Mouse (Mus musculus) adrenal gland, postnatal 36 days (tissue): Measurements from ENCODE around the gene Cmtm8. TPM values are rescaled to one million over a fixed set of nuclear protein-coding genes. Genes with fewer than 3 reads are reported as not detected.

Experiments used
- DNase-seq, 2 experiments: peaks; one replicate each; pipeline ENCODE4 v3.0.0; 2021; ENCODE audit warnings: mixed read lengths in 1 of 2
- total RNA-seq, 2 experiments: library from RNA; stranded (reverse); gene quantifications; 2 replicates each; pipeline ENCODE4 v1.2.3; 2021

Cmtm8 gene
- total RNA-seq, 2 experiments from 2014 or later, result 5.7 to 6.9 TPM

DNA sequence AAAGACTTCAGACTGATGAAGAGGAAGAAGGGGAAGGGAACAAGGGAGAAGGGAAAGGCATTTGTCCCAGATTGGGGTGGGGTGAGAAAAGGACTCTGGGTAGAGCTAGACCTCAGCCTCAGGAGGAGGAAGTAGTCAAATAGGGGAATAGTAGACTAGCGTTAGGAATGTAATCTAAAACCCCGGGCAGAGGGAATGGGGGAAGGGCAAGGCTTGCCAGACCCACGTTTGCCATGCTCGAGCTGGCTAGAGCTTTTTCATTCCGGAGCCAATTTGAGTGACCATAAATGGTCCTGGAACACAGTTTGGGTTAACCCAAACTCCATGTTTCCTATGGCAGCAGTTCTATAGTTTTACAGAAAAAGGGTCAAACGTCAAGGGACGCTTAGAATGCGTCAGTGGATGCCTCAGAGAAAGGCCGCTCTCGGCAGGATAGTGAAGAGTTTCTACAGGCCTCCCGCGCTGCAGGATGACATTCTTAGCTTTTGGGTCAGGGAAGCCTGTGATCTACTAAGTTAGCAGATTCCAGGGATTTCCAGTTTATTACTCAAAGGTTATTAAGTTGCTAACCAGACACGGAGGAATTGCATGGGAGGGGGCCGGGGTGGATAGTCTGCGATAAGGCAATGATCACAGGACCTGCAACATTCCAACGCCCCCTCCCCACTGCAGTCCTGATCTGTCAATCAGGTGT is 58.4 kb downstream of the Cmtm8 start:
- DNase-seq, result no peak

DNA sequence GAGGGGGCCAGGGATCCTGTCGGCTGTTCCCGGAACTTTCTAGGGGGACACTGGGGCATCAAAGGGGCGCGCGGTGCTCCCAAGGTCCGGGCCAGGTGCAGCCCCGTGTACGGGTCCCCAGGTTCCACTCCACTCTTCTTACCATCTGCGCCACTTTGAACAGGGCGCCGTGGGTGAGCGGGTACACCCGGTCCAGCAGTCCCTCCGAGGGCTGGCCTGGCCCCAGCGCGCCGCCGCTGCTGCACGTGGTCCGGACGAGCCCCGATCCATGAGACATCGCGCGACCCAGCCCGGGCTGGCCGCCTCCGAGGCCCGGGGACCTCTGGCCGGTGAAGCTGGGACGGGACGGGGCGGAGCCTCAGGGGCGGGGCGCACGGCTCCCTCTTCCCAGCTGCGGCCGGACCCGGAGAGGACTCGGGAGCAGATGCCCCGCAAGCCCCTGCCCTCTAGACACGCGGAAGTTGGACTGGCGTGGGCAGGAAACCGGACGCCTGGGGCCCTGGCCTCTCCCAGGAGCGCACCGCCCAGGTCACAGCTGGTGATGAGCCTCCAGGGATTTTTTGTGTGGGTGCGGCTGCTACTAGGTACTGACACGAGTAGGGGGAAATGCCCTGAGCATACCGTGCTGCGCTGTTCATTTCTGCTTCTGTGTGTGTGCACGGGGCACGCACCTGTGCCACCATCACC is 62.3 kb downstream of the Cmtm8 start, which contains the start of gene Cmtm7:
TSS of gene Cmtm7 (minus strand) at position 331 of the 687 bp plus-strand sequence.
- DNase-seq, result peak; percentile 90 to 94

DNA sequence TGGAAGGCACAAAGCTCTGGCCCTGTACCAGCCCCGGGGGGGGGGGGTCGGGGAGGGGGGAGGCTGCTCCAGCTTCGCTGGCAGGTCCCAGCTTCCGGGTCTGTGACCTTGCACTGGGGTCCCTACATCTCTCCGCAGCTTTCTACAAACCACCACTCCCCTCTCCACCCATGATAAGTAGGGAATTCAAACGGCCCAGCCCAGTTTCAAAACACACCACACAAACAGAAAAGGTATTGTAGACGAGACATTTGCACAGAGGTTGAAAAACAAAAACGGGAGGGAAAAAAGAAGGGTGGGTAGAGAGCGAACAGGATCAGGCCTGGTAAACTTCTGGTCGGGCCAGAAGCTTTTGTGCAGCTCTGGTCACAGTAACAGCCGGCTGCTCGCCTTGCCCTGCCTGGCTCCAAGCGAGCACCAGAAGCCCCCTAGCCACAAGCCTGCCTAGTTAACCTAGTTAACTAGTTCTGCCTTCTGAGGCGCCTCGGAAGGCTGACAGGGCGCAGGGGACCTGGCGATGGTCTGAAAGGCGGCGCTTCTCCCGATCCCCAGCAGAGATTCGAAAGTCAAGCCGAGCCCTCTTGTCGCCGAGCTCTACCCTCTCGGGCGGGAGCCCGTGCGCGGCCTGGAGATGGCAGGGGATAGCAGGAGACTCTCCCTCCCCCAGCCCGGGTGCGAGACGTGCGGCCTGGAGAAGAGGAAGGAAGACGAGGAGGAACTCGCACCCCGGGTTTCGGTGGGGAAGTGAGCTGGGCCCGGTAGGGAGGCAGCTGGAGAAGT is 63.0 kb downstream of the Cmtm8 start:
- DNase-seq, result peak; percentile 67 to 77

DNA sequence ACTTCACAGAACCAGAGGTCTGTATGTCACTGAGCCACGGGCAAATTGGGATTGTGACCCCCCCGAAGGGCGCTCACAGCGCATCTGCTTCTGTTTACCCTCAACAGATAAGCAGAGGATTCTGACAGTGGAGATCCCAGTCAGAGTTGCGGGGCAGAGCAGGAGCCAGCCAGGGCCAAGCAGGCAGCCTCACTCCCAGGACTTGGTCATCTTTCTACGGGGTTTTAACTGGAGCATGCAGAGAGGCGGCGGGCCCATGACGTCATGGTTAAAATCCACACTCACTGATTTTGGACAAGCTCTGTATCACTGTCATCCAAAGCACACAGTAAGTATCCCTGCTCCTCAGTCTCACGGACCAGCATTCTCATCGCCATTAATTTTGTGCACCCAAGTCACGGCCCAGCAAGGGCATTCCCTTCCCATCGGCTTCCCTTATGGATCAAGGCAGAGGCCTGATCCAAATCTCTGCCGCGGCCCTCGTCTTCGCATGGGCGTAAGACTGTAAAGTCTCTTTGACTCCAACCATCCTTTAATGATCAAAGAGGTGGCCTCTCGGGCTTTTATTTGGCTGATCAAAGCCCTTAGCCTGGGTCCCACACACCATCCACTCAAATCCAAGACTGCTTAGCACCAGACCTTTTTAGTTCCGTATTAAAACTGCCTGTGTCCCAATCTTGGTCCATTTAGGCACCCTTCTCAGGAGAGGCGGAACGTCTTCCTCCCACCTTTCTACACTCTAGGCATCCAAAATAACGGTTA is 63.8 kb downstream of the Cmtm8 start:
- peak in 1 of 2 experiments; percentile 31 for DNase-seq

DNA sequence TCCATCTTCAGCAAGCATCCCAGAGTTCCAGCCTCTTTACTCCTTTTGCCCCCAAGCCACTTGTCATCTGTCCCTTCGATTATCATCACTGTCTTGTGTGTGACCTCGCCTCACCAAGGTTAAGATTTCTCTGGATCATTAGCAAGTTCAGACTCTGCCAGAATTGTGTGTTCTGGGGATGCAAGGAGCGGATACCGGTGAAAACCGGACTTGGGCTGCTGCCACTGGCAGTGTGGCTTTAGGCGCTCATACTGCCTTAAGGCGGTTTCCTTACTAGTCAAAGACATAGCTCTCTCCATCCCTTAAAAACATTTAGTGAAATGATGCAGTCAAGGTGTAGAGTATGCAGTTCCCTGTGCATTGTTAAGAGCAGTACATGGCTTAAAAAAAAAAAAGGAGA is 65.1 kb downstream of the Cmtm8 start:
- no peak for DNase-seq

DNA sequence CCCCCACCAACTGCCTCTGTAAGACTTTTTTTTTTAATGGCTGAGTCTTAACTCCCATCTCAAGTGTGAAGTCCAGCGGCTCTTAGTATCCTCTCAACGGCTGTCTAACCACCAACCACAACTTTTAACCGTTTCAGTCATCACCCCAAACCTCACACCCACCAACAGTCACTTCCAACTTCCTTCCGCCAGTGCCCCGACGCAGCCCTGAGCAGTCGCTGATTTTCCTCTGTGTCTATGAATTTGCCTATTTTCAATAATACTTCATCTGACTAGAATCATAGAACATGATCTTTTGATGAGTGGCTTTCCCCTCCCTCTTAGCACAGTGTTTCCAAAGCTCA is 65.9 kb downstream of the Cmtm8 start:
- DNase-seq, result no peak

DNA sequence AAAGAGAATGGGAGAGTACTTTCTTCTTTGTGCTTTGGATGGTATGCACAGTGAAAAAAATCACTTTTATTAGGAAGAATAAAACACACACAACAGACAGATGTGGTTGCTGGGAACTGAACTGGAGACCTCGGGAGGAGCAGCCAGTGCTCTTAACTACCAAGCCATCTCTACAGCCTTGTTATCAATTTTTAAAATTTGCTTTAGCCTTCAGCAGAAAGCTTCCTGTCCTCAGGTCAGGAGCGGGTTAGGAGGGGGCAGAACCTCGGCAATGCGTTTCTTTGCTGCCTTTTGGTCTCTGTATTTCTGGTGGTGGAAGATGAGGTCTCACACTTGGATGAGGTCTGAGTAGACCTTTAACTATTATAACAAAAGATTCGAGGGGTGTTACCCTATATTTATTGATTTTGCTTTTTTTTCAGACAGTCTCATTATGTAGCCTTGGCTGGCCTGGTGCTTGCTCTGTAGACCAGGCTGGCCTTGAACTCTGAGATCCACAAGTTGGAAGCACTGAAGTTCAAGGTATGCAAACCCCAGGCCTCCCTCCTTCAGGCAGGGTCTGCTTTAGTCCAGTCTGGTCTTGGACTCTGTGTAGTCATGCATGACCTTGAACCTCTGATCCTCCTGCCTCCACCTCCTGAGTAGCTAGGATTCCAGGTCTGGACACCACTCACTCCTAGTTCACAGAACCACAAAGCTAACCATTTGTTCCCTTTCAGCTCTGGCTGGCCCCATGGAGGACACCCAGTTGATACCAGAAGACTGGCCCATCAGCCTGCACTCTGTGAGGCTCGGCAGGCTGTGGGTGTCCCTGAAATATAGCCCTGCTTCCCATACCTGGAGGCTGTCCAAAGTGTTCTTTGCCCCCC is 66.5 kb downstream of the Cmtm8 start:
- no peak for DNase-seq

DNA sequence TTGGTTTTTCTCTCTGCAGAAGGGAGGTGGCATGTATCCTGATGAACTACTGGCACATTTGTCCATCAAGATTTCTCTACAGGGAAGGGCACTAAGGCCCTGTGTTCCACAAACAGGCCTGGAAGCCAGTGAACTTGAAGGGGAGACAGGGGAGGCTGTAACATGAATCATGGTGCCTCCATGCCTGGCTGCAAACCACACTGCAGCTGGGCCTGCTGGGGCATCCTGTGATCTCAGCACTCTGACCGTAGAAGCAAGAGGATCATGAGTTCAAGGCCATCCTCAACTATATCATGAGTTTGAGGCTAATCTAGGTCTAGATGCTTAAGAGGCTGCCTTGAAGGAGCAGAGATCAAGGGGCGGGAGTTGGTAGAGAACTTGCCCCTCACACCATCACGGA is 67.6 kb downstream of the Cmtm8 start:
- DNase-seq, result no peak

DNA sequence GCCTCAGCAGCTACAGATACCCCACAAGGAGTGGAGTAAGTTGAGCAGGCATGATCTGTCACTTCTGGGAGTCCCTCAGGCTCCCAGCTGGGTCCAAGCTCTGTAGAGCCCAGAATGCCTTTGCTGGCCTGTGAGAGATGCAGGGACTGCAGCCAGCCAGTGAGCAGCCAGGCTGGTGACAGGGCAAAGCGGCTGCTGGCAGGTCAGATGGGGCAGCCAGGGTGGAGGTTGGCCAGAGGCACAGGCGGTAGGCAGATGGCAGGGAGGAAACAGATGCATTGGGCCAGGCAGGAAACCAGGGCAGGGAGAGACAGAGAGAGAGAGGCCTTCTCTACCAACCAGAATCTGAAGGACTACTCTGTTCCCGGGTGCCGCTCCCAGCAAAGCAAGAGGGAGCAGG is 68.7 kb downstream of the Cmtm8 start:
- peak; percentile 37 to 40 for DNase-seq

DNA sequence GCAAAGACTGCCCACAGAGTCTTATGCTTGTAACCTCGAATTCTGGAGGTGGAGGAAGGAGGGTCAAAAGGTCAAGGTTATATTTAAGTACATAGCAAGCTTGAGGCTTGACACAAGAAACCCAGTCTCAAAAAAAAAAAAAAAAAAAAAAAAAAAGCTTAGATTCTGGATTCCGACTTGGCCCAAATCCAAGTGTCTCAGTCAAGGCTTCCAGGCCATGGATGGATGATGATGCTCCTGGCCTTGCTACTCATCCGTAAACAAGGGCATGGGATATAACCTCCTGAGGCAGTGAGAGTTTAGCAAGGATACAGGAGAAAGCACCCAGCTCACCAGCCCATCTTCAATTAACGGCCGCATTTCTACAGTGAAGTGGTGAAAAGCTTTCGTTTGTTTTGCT is 69.3 kb downstream of the Cmtm8 start:
- DNase-seq, result no peak

DNA sequence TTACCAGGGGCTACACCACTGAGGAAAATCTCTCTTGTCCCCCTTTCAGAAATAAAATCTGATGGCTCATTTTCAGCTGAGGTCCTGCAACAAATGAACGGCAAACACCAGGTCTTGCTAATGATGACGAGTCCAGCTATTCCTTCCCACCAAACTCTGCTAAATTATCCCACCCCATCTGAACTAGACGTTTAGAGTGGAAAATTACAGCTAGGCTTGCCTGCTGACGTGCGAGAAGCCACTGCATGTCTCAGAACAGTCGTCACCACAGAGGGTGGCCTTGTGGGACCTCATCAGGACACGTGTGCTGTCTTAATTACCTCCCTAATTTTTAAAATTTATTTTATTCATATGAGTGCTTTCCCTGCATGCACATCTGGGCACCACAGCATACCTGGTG is 72.4 kb downstream of the Cmtm8 start:
- no peak for DNase-seq

DNA sequence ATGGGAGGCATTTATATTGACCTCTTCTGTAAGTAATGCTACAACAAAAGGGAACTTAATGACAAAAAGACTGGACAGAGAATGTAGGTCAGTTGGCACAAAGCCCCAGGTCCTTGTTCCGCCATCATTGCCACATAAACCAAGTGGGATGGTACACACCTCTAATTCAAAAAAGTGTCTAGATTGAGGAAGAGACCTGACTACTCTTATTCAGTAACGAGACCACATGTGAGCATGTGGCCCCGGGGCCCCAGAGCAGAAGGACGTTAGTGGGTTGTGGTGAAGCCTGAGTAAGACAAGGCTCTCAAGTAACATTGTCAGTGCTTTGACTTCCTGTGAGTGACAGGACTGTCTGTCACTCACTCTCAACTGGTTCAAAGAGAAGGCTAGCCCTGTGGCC is 73.7 kb downstream of the Cmtm8 start:
- DNase-seq, result no peak

DNA sequence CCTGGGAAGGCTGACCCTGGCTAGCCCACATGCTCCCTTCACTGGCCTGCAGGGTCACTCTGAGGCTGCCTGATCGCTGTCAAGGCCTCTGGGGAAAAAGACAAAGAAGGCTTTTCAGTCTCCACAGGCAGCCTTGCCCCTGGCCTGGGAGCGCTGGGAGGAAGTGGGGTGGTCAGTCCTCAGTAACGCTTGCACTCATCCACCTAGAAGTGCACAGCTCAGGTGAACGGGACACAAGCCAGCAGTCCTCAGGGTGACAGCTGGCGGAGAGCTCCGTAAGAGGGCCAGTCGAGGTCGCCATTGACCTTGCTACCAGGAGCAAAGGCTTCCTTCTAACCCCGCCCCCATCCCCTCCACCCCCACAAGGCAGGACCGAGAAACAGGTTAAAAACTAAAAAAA is 75.9 kb downstream of the Cmtm8 start:
- DNase-seq, result peak in 1 of 2 experiments; percentile 26

DNA sequence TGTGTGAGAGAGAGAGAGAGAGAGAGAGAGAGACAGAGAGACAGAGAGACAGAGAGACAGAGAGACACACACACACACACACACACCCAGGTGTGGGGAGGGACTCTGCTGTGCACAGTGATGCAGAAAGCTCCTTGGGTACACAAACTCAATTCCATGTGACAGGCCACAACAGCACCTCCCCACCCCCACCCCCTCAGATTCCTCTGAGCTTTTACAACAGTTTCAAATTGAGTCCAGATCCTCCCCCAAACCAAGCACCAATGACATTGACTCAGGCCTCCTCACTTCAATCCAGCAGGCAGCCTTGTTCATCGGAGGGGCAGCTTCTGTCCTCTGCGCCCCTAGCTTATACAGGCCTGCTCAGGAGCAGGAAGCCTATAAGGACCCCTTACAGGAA is 76.4 kb downstream of the Cmtm8 start:
- DNase-seq, result no peak

DNA sequence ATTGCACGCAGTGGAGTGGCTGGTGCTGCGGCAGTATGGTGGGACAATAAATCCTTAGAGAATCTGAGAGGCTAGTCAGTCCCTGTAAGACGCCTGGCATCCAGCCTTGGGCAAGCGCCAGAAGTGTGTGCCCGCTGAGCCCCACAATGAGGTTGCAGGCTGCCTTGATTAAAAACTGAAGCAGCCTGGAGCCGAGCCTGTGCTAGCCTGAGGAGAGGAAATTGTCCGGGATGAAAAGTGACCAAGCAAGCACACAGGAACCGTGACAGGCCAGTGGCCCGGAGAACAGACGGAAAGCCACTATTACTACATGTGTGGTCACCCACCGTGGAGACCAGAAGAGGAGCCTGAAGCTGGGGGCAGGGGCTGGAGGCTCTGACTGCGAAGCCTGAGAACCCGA is 76.9 kb downstream of the Cmtm8 start:
- peak; percentile 77 to 78 for DNase-seq

DNA sequence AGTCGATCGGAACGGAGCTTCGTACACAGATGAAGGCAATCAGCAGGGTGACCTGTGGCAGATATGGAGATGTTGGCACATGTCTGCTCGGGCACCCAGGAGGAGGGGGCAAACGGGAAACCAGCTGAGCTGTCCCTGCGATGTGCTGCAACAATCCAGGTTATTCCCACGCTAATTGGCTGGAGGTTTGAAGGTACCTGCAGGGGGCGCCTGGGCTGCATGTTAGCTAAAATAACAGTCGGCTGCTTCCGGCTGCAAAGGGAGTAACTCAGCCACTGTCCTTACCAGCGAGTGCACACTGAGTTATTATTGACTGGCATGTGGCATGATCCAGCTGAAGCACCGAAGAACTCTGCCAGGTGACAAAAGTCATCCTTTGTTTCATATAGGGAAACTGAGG is 80.6 kb downstream of the Cmtm8 start:
- DNase-seq, result peak in 1 of 2 experiments; percentile 62

DNA sequence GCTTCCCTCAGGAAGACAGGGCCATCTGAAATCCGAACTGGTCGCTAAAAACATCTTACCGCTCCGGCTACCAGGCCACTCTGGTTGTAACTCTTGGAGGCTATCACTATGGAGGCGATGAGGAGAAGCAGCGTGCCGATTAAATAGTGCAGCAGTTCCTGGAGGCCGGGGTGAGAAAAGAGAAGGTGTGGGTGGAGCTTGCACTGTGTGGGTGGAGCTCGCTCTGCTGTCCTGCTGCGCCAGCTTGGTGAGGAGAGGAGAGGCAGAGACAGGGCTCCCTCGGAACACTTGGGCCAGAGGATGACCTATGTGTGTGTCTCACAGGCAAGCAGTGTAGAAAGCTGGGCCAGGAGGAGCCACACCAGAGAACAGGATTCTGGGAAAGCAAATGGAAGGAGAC is 82.1 kb downstream of the Cmtm8 start:
- DNase-seq, result no peak

DNA sequence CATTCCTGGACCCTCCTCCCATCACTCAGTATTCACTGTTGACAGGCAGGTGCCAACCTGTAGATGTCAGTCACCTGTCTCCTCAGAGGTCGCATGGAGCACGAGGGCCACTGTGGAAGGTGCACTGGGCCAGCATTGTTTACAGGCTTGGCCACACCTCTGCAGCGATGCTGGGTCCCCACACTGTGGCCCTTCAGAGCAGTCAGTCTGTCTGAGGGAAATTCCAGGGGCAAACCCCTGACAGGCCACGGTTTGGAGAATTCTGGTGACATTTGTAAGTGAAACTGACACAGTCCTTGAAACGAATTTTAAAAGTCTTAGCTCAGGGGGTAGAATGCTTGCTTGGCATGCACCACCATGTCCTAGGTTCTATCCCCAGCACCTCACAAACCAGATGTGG is 83.6 kb downstream of the Cmtm8 start:
- DNase-seq, result no peak

DNA sequence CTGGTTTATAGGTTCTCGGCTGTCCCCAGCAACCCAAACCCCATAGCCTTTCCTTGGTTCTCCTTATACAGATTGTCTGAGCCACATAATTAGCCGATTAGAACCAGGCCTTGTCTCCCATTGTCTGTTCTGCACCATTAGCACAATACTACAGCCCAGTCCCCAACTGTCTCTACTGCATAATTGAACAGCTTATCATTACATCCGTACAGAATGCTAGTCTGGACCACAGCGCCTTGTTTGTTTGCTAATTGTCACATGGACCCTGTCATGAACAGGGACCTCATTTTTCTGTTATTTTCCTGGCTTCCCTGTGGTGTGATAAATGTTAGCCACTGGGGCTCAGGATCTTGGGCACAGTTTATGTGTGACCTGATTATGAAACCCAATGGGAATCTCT is 84.1 kb downstream of the Cmtm8 start:
- no peak for DNase-seq

DNA sequence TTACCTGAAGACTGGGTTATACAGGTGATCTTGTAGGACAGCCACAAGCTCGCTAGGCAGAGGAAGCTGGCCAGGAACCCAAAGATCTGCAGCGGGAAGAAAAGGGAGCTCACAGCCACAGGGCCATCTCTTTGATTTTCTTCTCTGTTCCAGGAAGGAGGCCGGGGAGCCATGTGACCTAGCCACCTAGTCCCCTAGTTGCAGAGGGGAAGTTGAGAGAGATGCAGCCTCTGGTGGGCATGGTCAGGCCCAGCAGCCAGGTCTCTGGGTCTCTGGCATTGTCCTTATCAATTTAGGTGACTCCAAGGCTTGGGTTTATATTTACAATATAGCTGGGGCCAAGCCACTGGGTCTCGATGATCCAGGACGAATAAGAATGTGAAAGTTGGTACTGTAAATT is 85.2 kb downstream of the Cmtm8 start:
- DNase-seq, result no peak

DNA sequence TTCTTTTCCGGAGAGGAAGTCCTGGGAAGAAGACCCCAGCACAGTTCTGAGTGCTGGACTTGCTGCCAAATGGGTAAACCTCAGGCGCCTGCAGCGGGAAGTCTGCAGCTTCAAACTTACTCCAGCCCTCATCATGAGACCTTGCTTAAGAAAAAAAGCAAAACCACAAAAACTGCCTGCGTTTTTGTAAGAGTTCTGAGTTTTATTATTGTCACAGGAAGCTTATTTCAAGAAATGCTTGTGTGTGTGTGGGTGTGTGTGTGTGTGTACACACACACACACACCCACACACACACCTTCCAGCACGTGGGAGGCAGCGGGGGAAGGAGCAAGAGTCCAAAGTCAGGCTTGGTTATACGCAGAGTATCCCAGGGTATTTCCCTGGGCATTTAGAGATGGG is 85.7 kb downstream of the Cmtm8 start:
- no peak for DNase-seq
